Mouse (Mus musculus): ENCODE measurements at regions not wholly inside any gene's neighbourhood (a gene's known extent, or its start where the extent isn't known, plus 50 kb on each side); places are given as distances from the start of the nearest gene placed in this dataset.

- intact Hi-C loops (cut with DNase I), result loop anchor here (10.0 kb wide), 1 partner anchor 90 kb away; no protein-coding TSS in a partner anchor
- DNase-seq, result no peak
These were observed 131.4 kb downstream of the 1700020N01Rik start for GRCm38 (mm10) chr10:21724351-21724750.

GRCm38 (mm10) chr10:21724999-21725398 is 132.1 kb downstream of the 1700020N01Rik start:
- intact Hi-C loops (cut with DNase I), result loop anchor here (10.0 kb wide), 1 partner anchor 90 kb away; no protein-coding TSS in a partner anchor
- no peak for DNase-seq

- DNase-seq, result no peak
- intact Hi-C loops (cut with DNase I), result loop anchor here (5.0 to 10.0 kb wide), 2 partner anchors 107 to 275 kb away; no protein-coding TSS in a partner anchor
These were observed 141.7 kb upstream of the Sgk1 start for GRCm38 (mm10) chr10:21740256-21740655.

DNA sequence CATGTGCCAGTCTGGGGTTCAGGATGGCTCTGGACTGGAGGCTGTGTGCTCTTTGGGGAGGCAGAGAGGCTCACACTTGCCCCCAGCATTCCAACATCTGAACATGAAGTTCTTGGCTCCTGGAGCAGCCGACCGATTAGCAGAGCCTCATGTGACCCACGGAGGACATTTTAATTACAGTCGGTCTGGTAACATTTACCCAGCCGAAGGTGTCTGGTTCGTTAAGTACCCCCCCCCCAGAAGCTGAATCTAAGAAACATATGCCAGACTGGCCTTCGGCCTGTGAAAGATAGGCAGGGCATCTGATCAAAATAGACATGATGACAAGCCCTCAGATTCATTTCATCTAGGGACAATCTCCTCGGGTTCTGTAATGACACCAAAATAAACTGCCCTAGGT is 140.4 kb upstream of the Sgk1 start:
- intact Hi-C loops (cut with DNase I), result loop anchor here (5.0 to 10.0 kb wide), 2 partner anchors 106 to 277 kb away; no protein-coding TSS in a partner anchor

GRCm38 (mm10) chr10:21741976-21742745 is 139.8 kb upstream of the Sgk1 start:
- intact Hi-C loops (cut with DNase I), result loop anchor here (1.0 to 10.0 kb wide), 3 partner anchors 105 to 277 kb away; no protein-coding TSS in a partner anchor
- peak; percentile 12 to 27 for DNase-seq

More for the DNA sequence above, 140.4 kb upstream of the Sgk1 start:
- DNase-seq, result peak; percentile 27 to 29

GRCm38 (mm10) chr10:21743396-21743795 is 138.6 kb upstream of the Sgk1 start:
- DNase-seq, result peak; percentile 40 to 71

GRCm38 (mm10) chr10:21744341-21744955 is 137.5 kb upstream of the Sgk1 start:
- intact Hi-C loops (cut with DNase I), result loop anchor here (5.0 to 10.0 kb wide), 2 partner anchors 103 to 280 kb away; no protein-coding TSS in a partner anchor
- DNase-seq, result peak in 1 of 2 experiments; percentile 27

More at GRCm38 (mm10) chr10:21743396-21743795, 138.6 kb upstream of the Sgk1 start:
- intact Hi-C loops (cut with DNase I), result loop anchor here (1.0 to 10.0 kb wide), 3 partner anchors 104 to 279 kb away; no protein-coding TSS in a partner anchor

DNA sequence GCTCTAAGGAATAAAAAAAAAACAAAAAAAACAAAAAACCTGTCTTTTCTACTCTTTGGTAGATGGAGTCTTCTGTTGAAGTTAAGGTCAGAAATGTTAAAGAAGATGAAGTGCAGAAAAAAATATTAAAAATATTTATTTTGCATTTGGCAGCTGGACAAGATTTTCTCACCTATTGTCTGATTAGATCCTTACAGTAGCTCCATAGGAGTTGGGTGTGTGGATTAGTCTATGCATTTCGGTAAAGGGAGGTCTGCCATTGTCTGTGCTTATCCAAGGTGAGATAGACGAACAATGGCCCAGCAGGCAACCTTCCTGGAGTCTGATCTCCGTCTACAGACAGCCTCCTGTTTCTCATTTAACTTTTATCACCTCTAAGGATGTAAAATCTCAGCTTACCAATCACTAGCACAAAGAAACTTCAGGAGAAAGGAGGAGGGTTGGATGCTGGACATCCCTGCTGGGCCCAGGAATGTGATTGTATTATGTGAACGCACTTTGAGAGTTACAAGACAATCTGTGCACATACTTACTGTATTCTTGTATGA is 136.0 kb upstream of the Sgk1 start:
- no peak for DNase-seq
- intact Hi-C loops (cut with DNase I), result loop anchor here (10.0 kb wide), 1 partner anchor 281 kb away; no protein-coding TSS in a partner anchor

DNA sequence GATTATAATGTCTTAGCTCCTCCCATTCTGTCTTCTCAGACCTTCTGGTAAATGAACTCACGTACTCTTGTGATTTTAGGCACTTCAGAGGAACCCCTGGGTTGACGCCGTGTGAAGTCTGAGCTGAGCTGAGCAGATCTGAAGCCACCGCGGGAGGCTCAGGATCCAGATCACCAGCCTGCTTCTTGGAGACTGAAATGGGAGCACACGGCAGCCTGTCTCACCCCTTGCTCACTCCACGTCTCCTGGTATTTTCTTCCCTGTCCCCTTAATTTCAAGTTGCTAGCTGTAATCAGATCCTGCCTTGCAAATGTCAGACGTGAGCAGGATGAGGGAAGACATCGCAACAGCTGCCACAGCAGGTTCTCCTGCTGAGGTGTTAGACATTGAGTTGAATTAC is 135.3 kb upstream of the Sgk1 start:
- intact Hi-C loops (cut with DNase I), result loop anchor here (10.0 kb wide), 1 partner anchor 282 kb away; no protein-coding TSS in a partner anchor
- DNase-seq, result peak in 1 of 2 experiments; percentile 25

- no peak for DNase-seq
- intact Hi-C loops (cut with DNase I), result no loop called here
These were observed 130.7 kb upstream of the Sgk1 start for GRCm38 (mm10) chr10:21751326-21751725.

- DNase-seq, result no peak
- intact Hi-C loops (cut with DNase I), result no loop called here
These were observed 129.6 kb upstream of the Sgk1 start for GRCm38 (mm10) chr10:21752392-21752791.

GRCm38 (mm10) chr10:21754763-21755548 is 127.0 kb upstream of the Sgk1 start:
- intact Hi-C loops (cut with DNase I), result no loop called here
- no peak for DNase-seq

DNA sequence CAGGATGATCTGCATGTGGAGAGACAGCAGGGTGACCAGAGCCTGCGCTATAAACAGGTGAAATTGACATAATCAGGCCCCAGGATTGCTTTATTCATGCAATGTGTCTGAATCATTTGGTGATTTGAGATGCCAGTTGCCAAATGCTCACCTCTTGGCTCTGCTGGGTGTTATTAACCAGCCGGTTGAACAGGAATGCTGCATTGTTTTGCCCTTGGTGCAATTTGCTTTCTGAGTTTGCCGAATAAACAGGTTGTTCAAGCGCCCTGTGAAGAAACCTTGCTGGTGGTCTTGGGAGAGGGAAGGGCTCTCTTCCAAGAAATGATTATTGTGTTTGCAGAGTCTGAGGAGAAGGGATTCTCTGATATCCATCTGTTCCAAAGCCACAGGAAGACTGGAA is 126.3 kb upstream of the Sgk1 start:
- intact Hi-C loops (cut with DNase I), result no loop called here
- no peak for DNase-seq

DNA sequence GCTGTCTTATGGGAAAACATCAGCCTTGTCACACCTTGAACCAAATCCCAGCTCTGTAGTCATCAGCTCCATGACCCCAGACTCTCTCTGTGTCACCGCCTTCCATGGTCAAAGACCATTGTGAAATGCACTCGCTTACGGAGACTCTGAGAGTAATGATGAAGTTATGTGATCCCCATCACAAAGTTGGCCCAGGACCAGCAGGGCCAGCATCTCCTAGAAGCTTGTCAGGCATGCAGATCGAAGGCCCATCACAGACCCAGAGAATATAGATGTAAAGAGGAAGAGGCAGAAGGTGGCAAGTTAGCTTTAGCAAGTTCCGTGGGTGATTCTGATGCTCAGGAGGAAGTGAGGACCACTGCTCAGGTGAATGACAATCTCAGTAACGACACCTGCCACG is 125.2 kb upstream of the Sgk1 start:
- no peak for DNase-seq
- intact Hi-C loops (cut with DNase I), result no loop called here

- no peak for DNase-seq
- intact Hi-C loops (cut with DNase I), result no loop called here
These were observed 123.9 kb upstream of the Sgk1 start for GRCm38 (mm10) chr10:21758122-21758521.

DNA sequence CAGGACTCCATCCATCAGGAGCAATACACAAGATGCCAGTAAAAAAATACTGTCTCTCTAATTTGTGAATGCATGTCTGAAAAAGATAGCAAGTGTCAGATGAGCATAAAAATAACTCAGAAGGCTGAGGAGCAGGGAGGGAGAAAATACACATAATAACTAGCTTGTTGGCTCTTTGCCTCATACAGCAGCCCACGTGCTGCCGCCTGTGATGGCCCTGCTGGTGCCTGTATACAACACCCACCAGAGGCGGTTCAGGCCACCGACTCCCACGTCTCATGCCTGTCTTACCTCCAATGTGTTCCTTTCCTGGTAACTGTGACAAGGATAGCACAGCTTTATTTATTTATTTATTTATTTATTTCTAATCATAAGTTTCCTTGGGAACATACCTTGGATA is 119.5 kb upstream of the Sgk1 start:
- intact Hi-C loops (cut with DNase I), result no loop called here
- DNase-seq, result no peak

GRCm38 (mm10) chr10:21763017-21763964 is 118.7 kb upstream of the Sgk1 start:
- no peak for DNase-seq
- intact Hi-C loops (cut with DNase I), result no loop called here

GRCm38 (mm10) chr10:21764090-21764489 is 117.9 kb upstream of the Sgk1 start:
- no peak for DNase-seq
- intact Hi-C loops (cut with DNase I), result no loop called here

- intact Hi-C loops (cut with DNase I), result no loop called here
- DNase-seq, result no peak
These were observed 117.1 kb upstream of the Sgk1 start for GRCm38 (mm10) chr10:21764891-21765290.
